Mouse (Mus musculus) kidney, adult 2 months (tissue): ENCODE measurements around the gene Rapgef1. TPM values are rescaled to one million over a fixed set of nuclear protein-coding genes. Genes with fewer than 3 reads are reported as not detected.

Experiments used
- DNase-seq: peaks from one replicate; pipeline ENCODE4 v3.0.0; 2021
- H3K27ac ChIP-seq: fragments of 200-500 bp; 2 replicates; pipeline ENCODE4 v1.5.1; 2012; ENCODE audit warnings: low read depth, low read length, control low read depth, inconsistent platforms; ENCODE audit not compliant: insufficient read depth
- H3K27me3 ChIP-seq: fragments of 200-500 bp; replicated peaks from 2 replicates; pipeline ENCODE4 v1.6.1; 2012; ENCODE audit warnings: mild to moderate bottlenecking, moderate library complexity, low read length, inconsistent platforms; ENCODE audit not compliant: control insufficient read depth, insufficient read depth
- H3K36me3 ChIP-seq: fragments of 200-500 bp; 2 replicates; pipeline ENCODE4 v1.6.1; 2012; ENCODE audit warnings: mild to moderate bottlenecking, moderate library complexity, low read length, inconsistent platforms; ENCODE audit not compliant: control insufficient read depth, insufficient read depth
- H3K4me1 ChIP-seq: fragments of 200-500 bp; 2 replicates; pipeline ENCODE4 v1.6.1; 2011; ENCODE audit warnings: low read length; ENCODE audit not compliant: control insufficient read depth, insufficient read depth
- H3K4me3 ChIP-seq: fragments of 200-500 bp; 2 replicates; pipeline ENCODE4 v1.5.1; 2011; ENCODE audit warnings: mild to moderate bottlenecking, low read depth, low read length, control low read depth; ENCODE audit not compliant: insufficient read depth
- CTCF ChIP-seq: fragments of 200-500 bp; conservative IDR thresholded peaks from 2 replicates; pipeline ENCODE4 v1.5.1; 2011; ENCODE audit warnings: low read depth, mild to moderate bottlenecking, control low read depth, low read length, moderate library complexity, mixed read lengths; ENCODE audit not compliant: insufficient read depth, insufficient read length
- POLR2A ChIP-seq: fragments of 200-500 bp; IDR thresholded peaks from one replicate; pipeline ENCODE4 v1.6.1; 2011; ENCODE audit warnings: low read depth, low read length, control low read depth
- WGBS: fragments of 180-500 bp; shearing (Covaris S2); methylation state at CpG from one replicate; pipeline ENCODE4 v1.1.7; 2018; 5-methylcytosine and 5-hydroxymethylcytosine counted together
- polyA plus RNA-seq: library from polyadenylated mRNA; depleted of rRNA; stranded (reverse); fragments of >200 nt; gene quantifications from 2 replicates; pipeline ENCODE4 v1.2.3, GENCODE M21; 2012

Rapgef1 gene
- polyA plus RNA-seq, 1 experiment, result 38.9 TPM

DNA sequence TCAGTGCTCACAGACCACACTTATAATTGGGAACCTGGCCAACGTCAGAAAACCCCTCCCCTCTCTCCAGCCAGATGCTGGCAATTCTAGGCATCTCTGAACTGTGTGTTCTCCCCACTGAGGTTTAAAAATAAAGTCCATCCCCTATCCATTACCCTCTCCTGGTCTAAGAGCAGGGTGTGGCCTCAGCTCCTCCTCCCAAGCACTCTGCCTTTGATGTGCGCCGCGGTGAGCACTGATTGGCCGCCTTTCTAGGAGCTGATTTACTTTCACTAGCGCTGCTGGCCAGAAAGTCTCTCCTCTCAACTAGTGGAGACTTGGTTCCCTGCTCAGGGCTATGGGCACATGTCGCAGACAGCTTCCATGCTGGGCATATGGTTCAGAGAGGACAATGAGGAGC is 47.1 kb downstream of the Rapgef1 start:
- no peaks in the 10 kb centered on the region for H3K36me3 ChIP-seq
- peak; percentile 53 for DNase-seq
- TF ChIP-seq CTCF (no peak), POLR2A (no peak)
- no peak overlapping the region for H3K27ac ChIP-seq
- H3K4me1 ChIP-seq, result peaks cover 42% of the 10 kb centered on the region
- 26% methylated on average over 7 of the region's 7 CpGs for WGBS
- H3K4me3 ChIP-seq, result no peak overlapping the region
- no peaks in the 10 kb centered on the region for H3K27me3 ChIP-seq

DNA sequence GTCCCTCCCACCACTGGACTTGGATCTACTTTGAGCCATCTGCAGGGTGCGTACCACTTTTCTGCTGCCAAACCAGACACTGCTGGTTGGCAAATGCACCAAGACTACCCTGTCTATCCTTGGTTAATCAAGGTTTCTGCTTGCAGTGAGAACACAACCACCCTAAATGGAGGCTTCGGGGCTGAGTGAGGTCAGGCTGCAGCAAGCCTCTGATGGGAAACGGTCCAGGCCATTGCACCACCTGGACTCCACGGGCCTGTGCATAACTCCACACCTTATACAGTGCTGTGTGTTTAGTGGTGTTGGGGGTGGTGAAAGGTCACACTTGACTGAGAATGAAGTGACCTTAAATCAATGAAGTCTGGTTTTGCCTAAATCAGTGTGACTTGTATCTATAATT is 47.6 kb downstream of the Rapgef1 start:
- TF ChIP-seq CTCF (no peak), POLR2A (no peak)
- no peak overlapping the region for H3K27ac ChIP-seq
- H3K27me3 ChIP-seq, result no peaks in the 10 kb centered on the region
- H3K4me3 ChIP-seq, result no peak overlapping the region
- 68% methylated on average over 4 of the region's 4 CpGs for WGBS
- H3K36me3 ChIP-seq, result no peaks in the 10 kb centered on the region
- H3K4me1 ChIP-seq, result peaks cover 36% of the 10 kb centered on the region
- no peak for DNase-seq

DNA sequence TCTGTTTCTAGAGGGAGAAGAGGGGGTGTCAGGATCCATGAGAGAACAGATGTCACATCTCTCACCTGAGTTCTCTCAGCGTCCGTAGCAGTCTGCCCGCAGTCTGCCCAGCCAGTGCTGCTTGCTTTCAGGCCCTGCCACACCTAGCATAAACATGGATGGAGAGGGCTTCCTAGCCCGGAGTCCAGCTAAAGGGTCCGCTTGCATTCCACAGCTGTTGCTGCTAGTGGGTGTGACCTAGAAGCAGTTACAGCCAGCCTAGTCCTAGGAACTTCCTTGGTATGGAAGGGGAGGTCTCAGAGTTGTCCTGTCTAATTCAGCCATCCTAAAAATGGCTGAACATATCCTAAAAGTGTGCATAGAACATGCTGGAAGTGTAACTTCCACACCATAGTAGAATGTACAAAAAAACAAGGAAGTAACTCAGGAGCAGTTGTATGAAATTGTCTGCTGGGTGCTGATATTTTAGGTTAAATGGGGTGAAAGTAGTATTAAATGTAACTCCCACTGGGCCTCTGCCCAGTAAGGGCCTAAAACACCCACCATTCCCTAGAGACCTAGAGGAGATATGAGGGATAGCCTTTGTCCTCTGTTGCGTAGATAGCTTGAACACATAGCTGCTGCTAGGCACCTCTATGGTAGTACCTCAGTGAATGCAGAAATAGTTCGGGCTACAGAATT is 48.6 kb downstream of the Rapgef1 start:
- Histone ChIP-seq H3K4me3 (no peak overlapping the region), H3K36me3 (no peaks in the 10 kb centered on the region), H3K27me3 (no peaks in the 10 kb centered on the region), H3K27ac (no peak overlapping the region), H3K4me1 (peaks cover 32% of the 10 kb centered on the region)
- TF ChIP-seq POLR2A (no peak), CTCF (no peak)
- DNase-seq, result no peak
- 70% methylated on average over 7 of the region's 7 CpGs for WGBS

DNA sequence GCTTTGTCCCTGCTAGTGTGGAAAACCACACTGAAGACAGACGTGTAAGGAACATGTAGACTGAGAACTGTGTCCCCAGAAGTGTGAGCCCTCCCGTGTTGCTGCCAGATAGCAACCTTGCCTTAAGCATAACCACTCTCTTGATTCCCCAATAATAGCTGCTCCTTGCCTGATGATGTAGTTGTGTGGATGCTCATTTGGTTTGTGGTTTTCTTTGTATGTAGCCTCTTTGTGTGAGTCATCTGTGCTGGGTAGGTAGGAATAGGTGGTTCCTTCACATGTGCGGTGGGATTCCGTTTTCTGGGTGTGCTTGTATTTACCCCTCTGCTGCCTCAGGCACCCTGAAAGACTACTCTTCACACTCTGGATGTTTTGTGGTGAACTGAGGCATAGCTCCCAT is 49.4 kb downstream of the Rapgef1 start:
- WGBS, result 90% methylated on average over 4 of the region's 4 CpGs
- peaks cover 27% of the 10 kb centered on the region for H3K4me1 ChIP-seq
- H3K36me3 ChIP-seq, result no peaks in the 10 kb centered on the region
- DNase-seq, result no peak
- H3K4me3 ChIP-seq, result no peak overlapping the region
- no peak for TF ChIP-seq POLR2A
- no peak for TF ChIP-seq CTCF
- no peaks in the 10 kb centered on the region for H3K27me3 ChIP-seq
- H3K27ac ChIP-seq, result no peak overlapping the region

DNA sequence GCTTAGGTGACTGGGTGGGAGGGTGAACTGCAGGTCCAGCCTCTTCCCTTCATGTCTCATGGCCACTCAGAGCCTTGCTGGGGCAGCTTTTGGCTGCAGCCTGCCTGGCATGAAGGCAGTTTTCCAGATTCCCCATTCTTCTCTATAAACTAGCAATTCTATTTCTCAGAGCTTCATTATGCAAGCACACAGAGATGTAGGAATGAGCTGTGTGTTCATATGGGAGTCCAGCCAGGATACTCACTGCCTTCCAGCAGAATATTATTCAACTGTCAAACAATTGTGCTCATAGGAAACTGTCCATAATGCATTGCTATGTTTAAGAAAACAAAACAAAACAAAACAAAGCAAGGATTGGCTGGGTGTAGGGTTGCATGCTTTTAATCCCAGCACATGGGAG is 50.2 kb downstream of the Rapgef1 start:
- DNase-seq, result peak; percentile 43
- Histone ChIP-seq H3K27ac (peak overlapping the region; percentile 18; the same call in 1 of the 2 replicates), H3K4me3 (no peak overlapping the region), H3K4me1 (peaks cover 31% of the 10 kb centered on the region), H3K36me3 (no peaks in the 10 kb centered on the region), H3K27me3 (no peaks in the 10 kb centered on the region)
- TF ChIP-seq POLR2A, result no peak
- TF ChIP-seq CTCF, result no peak

DNA sequence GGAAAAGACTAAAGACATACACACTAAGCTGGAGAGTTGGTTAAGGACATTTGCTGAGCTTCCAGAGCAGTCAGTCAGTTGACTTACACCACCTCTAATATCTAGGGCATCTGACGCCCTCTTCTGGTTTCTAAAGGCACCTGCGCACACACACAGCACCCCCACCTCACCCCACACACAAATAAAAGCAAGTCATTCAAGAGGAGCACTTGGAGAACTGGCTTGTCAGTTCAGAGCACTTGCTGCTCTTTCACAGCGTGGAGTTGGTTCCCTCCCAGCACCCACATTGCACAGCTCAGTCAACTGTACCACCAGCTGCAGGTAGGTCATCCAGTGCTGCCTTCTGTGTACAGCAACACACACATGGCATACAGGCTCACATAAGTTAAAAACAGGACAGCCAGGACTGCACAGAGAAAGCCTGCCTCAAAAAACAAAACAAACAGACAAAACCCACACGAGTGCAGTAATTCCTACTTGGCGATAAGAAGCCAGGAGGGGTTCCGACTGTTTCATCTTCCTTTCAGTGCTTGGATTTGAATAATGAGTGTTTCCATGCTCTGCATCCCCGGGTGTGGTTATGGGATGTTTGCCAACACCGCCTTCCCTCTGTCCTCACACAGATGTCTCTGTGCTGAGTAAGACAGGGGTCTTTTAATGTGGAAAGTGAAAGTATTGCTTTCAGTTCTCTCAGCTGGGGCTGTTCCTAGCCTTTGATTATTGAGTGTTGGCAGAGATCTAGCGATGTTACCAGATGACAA is 50.9 kb downstream of the Rapgef1 start:
- Histone ChIP-seq H3K36me3 (no peaks in the 10 kb centered on the region), H3K4me1 (peaks cover 30% of the 10 kb centered on the region), H3K27ac (peak overlapping the region; percentile 18; the same call in 1 of the 2 replicates), H3K27me3 (no peaks in the 10 kb centered on the region), H3K4me3 (no peak overlapping the region)
- TF ChIP-seq CTCF, result peak; percentile 69
- TF ChIP-seq POLR2A, result no peak
- DNase-seq, result peak; percentile 69
- 41% methylated on average over 9 of the region's 9 CpGs for WGBS

DNA sequence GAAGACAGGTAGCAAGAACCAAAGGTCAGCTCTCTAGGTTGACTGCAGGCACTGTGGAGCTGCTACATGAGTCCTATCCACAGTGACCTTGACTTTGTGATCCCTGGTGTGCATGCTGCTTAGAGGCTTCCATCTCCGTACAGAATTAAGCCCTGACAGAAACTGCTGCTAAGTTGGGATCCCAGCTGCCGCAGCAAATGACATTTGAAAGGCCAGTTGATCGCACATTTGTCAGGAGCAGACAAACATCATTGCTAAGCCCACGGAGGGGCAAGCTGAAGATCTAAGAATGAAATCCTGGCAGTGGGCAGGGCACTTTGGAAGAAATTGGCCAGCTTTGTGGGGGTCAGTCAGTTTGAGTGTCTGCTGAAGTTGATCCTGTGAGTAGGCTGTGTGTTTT is 51.9 kb downstream of the Rapgef1 start:
- Histone ChIP-seq H3K27ac (no peak overlapping the region), H3K4me3 (no peak overlapping the region), H3K4me1 (peaks cover 33% of the 10 kb centered on the region), H3K27me3 (no peaks in the 10 kb centered on the region), H3K36me3 (no peaks in the 10 kb centered on the region)
- 77% methylated on average over 4 of the region's 4 CpGs for WGBS
- TF ChIP-seq CTCF (no peak), POLR2A (no peak)
- DNase-seq, result no peak
